Mouse (Mus musculus): ENCODE measurements around the gene Rab5if. TPM values are rescaled to one million over a fixed set of nuclear protein-coding genes. Genes with fewer than 3 reads are reported as not detected.
"Not testable (repeated sequence)": the region's sequence is repeated elsewhere in the genome, so short reads cannot be mapped to it uniquely, and the experiment has no call there.

Rab5if gene
- polyA plus RNA-seq, 1 experiment from 2014 or later = 186 TPM

GRCm38 (mm10) chr2:156874047-156874759 lies 11.3 kb downstream of the Rab5if start:
- ATAC-seq (replicated peaks; ENCODE audit: low FRiP score) = no peak
- Histone ChIP-seq H3K4me3 (ENCODE audit: low read depth, low read length) (no peak overlapping the region), H3K36me3 (ENCODE audit: control insufficient read depth, insufficient read depth, low read length) (no peaks in the 10 kb centered on the region; the same call in 1 of the 2 replicates)

GRCm38 (mm10) chr2:156874760-156875510 lies 12.0 kb downstream of the Rab5if start:
- WGBS = 96% methylated on average over 4 of the region's 4 CpGs
- DNase-seq (ENCODE audit: low spot score) = no peak
- no peak overlapping the region for H3K27ac ChIP-seq (ENCODE audit: low read depth, low read length)
- no peaks in the 10 kb centered on the region for H3K9me3 ChIP-seq (ENCODE audit: control insufficient read depth, low read length)
- H3K27me3 ChIP-seq (ENCODE audit: control insufficient read depth, insufficient read depth, low read length) = no peaks in the 10 kb centered on the region
- H3K4me2 ChIP-seq (ENCODE audit: low read depth, low read length, severe bottlenecking) = no peak overlapping the region
- no peaks in the 10 kb centered on the region for H3K4me1 ChIP-seq (replicated peaks; ENCODE audit: control insufficient read depth, insufficient read depth, low read length)
- H3K4me3 ChIP-seq (ENCODE audit: low read depth, low read length) = no peak overlapping the region
- H3K9ac ChIP-seq (ENCODE audit: low read length) = no peak overlapping the region
- ATAC-seq (replicated peaks; ENCODE audit: low FRiP score) = no peak
- no peaks in the 10 kb centered on the region; the same call in 1 of the 2 replicates for H3K36me3 ChIP-seq (ENCODE audit: control insufficient read depth, insufficient read depth, low read length)

More at GRCm38 (mm10) chr2:156874047-156874759, 11.3 kb downstream of the Rab5if start:
- no peaks in the 10 kb centered on the region for H3K27me3 ChIP-seq (ENCODE audit: control insufficient read depth, insufficient read depth, low read length)
- no peak for DNase-seq (ENCODE audit: low spot score)
- H3K27ac ChIP-seq (ENCODE audit: low read depth, low read length) = no peak overlapping the region
- H3K9ac ChIP-seq (ENCODE audit: low read length) = no peak overlapping the region
- no peaks in the 10 kb centered on the region for H3K4me1 ChIP-seq (replicated peaks; ENCODE audit: control insufficient read depth, insufficient read depth, low read length)
- H3K9me3 ChIP-seq (ENCODE audit: control insufficient read depth, low read length) = no peaks in the 10 kb centered on the region
- no peak overlapping the region for H3K4me2 ChIP-seq (ENCODE audit: low read depth, low read length, severe bottlenecking)
- WGBS = 91% methylated on average over 8 of the region's 8 CpGs

- Histone ChIP-seq H3K27me3 (ENCODE audit: control insufficient read depth, insufficient read depth, low read length) (no peaks in the 10 kb centered on the region), H3K36me3 (ENCODE audit: control insufficient read depth, insufficient read depth, low read length) (no peaks in the 10 kb centered on the region; the same call in 1 of the 2 replicates), H3K4me2 (ENCODE audit: low read depth, low read length, severe bottlenecking) (no peak overlapping the region), H3K9me3 (ENCODE audit: control insufficient read depth, low read length) (no peaks in the 10 kb centered on the region), H3K27ac (ENCODE audit: low read depth, low read length) (no peak overlapping the region), H3K4me1 (replicated peaks; ENCODE audit: control insufficient read depth, insufficient read depth, low read length) (no peaks in the 10 kb centered on the region), H3K9ac (ENCODE audit: low read length) (no peak overlapping the region), H3K4me3 (ENCODE audit: low read depth, low read length) (no peak overlapping the region)
- ATAC-seq (replicated peaks; ENCODE audit: low FRiP score) = no peak
- 83% methylated on average over 9 of the region's 9 CpGs for WGBS
- DNase-seq (ENCODE audit: low spot score) = no peak
Measured at GRCm38 (mm10) chr2:156877726-156878125, 14.8 kb downstream of the Rab5if start.

GRCm38 (mm10) chr2:156879541-156879940 lies 16.6 kb downstream of the Rab5if start:
- H3K9me3 ChIP-seq (ENCODE audit: control insufficient read depth, low read length) = no peaks in the 10 kb centered on the region
- no peak overlapping the region for H3K27ac ChIP-seq (ENCODE audit: low read depth, low read length)
- H3K9ac ChIP-seq (ENCODE audit: low read length) = no peak overlapping the region
- no peaks in the 10 kb centered on the region for H3K27me3 ChIP-seq (ENCODE audit: control insufficient read depth, insufficient read depth, low read length)
- H3K4me3 ChIP-seq (ENCODE audit: low read depth, low read length) = no peak overlapping the region
- 77% methylated on average over 3 of the region's 3 CpGs for WGBS
- no peaks in the 10 kb centered on the region for H3K36me3 ChIP-seq (ENCODE audit: control insufficient read depth, insufficient read depth, low read length)
- H3K4me1 ChIP-seq (replicated peaks; ENCODE audit: control insufficient read depth, insufficient read depth, low read length) = no peaks in the 10 kb centered on the region
- H3K4me2 ChIP-seq (ENCODE audit: low read depth, low read length, severe bottlenecking) = no peak overlapping the region
- ATAC-seq (replicated peaks; ENCODE audit: low FRiP score) = no peak
- no peak for DNase-seq (ENCODE audit: low spot score)

DNA sequence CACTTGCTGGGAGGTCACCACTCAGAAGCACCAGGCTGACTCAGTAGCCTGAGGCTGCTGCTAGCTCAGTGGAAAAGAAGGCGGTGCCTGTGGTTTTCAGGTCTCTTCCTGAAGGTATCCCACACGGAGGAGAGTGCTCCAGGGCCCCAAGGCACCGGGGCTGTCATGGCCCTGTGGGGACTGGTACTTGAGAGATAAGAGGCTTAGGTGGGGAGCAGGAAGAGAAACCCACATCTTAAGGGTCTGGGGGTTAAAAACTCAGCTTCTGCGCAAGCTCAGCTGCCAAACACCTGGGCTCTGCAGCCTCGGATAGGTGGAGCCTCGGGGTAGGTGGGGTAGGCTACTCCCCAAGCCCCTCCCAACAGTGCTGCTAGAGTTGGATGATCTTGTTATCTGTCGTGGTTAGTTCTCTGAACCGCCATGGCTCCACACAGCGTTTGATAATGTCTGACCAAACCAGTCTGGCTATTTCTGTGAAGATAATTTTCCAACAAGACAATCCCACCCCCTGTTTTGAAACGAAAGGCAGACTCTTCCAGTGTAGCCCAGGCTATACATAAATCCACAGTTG lies 19.6 kb downstream of the Rab5if start:
- Histone ChIP-seq H3K9me3 (ENCODE audit: control insufficient read depth, low read length) (no peaks in the 10 kb centered on the region), H3K27me3 (ENCODE audit: control insufficient read depth, insufficient read depth, low read length) (no peaks in the 10 kb centered on the region), H3K4me3 (ENCODE audit: low read depth, low read length) (no peak overlapping the region), H3K4me2 (ENCODE audit: low read depth, low read length, severe bottlenecking) (no peak overlapping the region), H3K36me3 (ENCODE audit: control insufficient read depth, insufficient read depth, low read length) (no peaks in the 10 kb centered on the region), H3K9ac (ENCODE audit: low read length) (no peak overlapping the region), H3K27ac (ENCODE audit: low read depth, low read length) (no peak overlapping the region), H3K4me1 (replicated peaks; ENCODE audit: control insufficient read depth, insufficient read depth, low read length) (no peaks in the 10 kb centered on the region)
- WGBS = 45% methylated on average over 10 of the region's 10 CpGs
- DNase-seq (ENCODE audit: low spot score) (no peak), ATAC-seq (replicated peaks; ENCODE audit: low FRiP score) (no peak)

- Histone ChIP-seq H3K27me3 (ENCODE audit: control insufficient read depth, insufficient read depth, low read length) (no peaks in the 10 kb centered on the region), H3K27ac (ENCODE audit: low read depth, low read length) (no peak overlapping the region), H3K9me3 (ENCODE audit: control insufficient read depth, low read length) (no peaks in the 10 kb centered on the region), H3K4me2 (ENCODE audit: low read depth, low read length, severe bottlenecking) (no peak overlapping the region), H3K9ac (ENCODE audit: low read length) (no peak overlapping the region), H3K4me3 (ENCODE audit: low read depth, low read length) (no peak overlapping the region), H3K36me3 (ENCODE audit: control insufficient read depth, insufficient read depth, low read length) (no peaks in the 10 kb centered on the region), H3K4me1 (replicated peaks; ENCODE audit: control insufficient read depth, insufficient read depth, low read length) (no peaks in the 10 kb centered on the region)
- DNase-seq (ENCODE audit: low spot score) = no peak
- 89% methylated on average over 10 of the region's 10 CpGs for WGBS
- no peak for ATAC-seq (replicated peaks; ENCODE audit: low FRiP score)
Measured at GRCm38 (mm10) chr2:156884396-156885211, 21.7 kb downstream of the Rab5if start.

- not testable (repeated sequence) for H3K9ac ChIP-seq (ENCODE audit: low read length); H3K27ac ChIP-seq (ENCODE audit: low read depth, low read length); H3K4me1 ChIP-seq (replicated peaks; ENCODE audit: control insufficient read depth, insufficient read depth, low read length); H3K36me3 ChIP-seq (ENCODE audit: control insufficient read depth, insufficient read depth, low read length); H3K9me3 ChIP-seq (ENCODE audit: control insufficient read depth, low read length); DNase-seq (ENCODE audit: low spot score); H3K4me3 ChIP-seq (ENCODE audit: low read depth, low read length); H3K4me2 ChIP-seq (ENCODE audit: low read depth, low read length, severe bottlenecking); H3K27me3 ChIP-seq (ENCODE audit: control insufficient read depth, insufficient read depth, low read length); ATAC-seq (replicated peaks; ENCODE audit: low FRiP score)
- 72% methylated on average over 2 of the region's 2 CpGs for WGBS
Measured at GRCm38 (mm10) chr2:156885666-156886065, 22.7 kb downstream of the Rab5if start.

GRCm38 (mm10) chr2:156886084-156886631 lies 23.2 kb downstream of the Rab5if start:
- Histone ChIP-seq H3K27me3 (ENCODE audit: control insufficient read depth, insufficient read depth, low read length) (no peaks in the 10 kb centered on the region), H3K4me3 (ENCODE audit: low read depth, low read length) (no peak overlapping the region), H3K36me3 (ENCODE audit: control insufficient read depth, insufficient read depth, low read length) (no peaks in the 10 kb centered on the region), H3K9me3 (ENCODE audit: control insufficient read depth, low read length) (no peaks in the 10 kb centered on the region), H3K4me2 (ENCODE audit: low read depth, low read length, severe bottlenecking) (no peak overlapping the region), H3K4me1 (replicated peaks; ENCODE audit: control insufficient read depth, insufficient read depth, low read length) (no peaks in the 10 kb centered on the region), H3K27ac (ENCODE audit: low read depth, low read length) (no peak overlapping the region), H3K9ac (ENCODE audit: low read length) (no peak overlapping the region)
- 82% methylated on average over 10 of the region's 10 CpGs for WGBS
- ATAC-seq (replicated peaks; ENCODE audit: low FRiP score) = no peak
- no peak for DNase-seq (ENCODE audit: low spot score)
